Mouse (Mus musculus) liver (tissue): ENCODE measurements around the gene Ttc30a2.
"Not testable (repeated sequence)": the region's sequence is repeated elsewhere in the genome, so short reads cannot be mapped to it uniquely, and the experiment has no call there.

ENCODE experiments used
- DNase-seq: peaks from one replicate; pipeline ENCODE4 v3.0.0-alpha.2; 2020; ENCODE audit warnings: mixed read lengths

Gene Ttc30a2

GRCm38 (mm10) chr2:75980933-75981439, 3.0 kb upstream of the Ttc30a2 start:
- DNase-seq = not testable (repeated sequence)

- not testable (repeated sequence) for DNase-seq
These were observed 1.9 kb downstream of the Ttc30a2 start for GRCm38 (mm10) chr2:75976070-75976469.

GRCm38 (mm10) chr2:75974131-75974530, 3.8 kb downstream of the Ttc30a2 start:
- no peak for DNase-seq

- DNase-seq = peak; percentile 24
These were observed 13.0 kb downstream of the Ttc30a2 start for GRCm38 (mm10) chr2:75964972-75965371.

GRCm38 (mm10) chr2:75964512-75964911, 13.5 kb downstream of the Ttc30a2 start:
- peak; percentile 62 for DNase-seq

GRCm38 (mm10) chr2:75964051-75964450, 13.9 kb downstream of the Ttc30a2 start:
- DNase-seq = no peak

GRCm38 (mm10) chr2:75963211-75963840, 14.6 kb downstream of the Ttc30a2 start:
- DNase-seq = no peak

- DNase-seq = no peak
These were observed 17.3 kb downstream of the Ttc30a2 start for GRCm38 (mm10) chr2:75960366-75961330.

- DNase-seq = peak; percentile 6
These were observed 18.1 kb downstream of the Ttc30a2 start for GRCm38 (mm10) chr2:75959850-75960365.

- no peak for DNase-seq
These were observed 18.7 kb downstream of the Ttc30a2 start for GRCm38 (mm10) chr2:75959183-75959849.

- DNase-seq = no peak
These were observed 22.3 kb downstream of the Ttc30a2 start for GRCm38 (mm10) chr2:75955709-75956108.

- DNase-seq = no peak
These were observed 24.6 kb downstream of the Ttc30a2 start for GRCm38 (mm10) chr2:75953320-75953719.

- no peak for DNase-seq
These were observed 27.3 kb downstream of the Ttc30a2 start for GRCm38 (mm10) chr2:75950685-75951084.

GRCm38 (mm10) chr2:75938117-75939063, 39.6 kb downstream of the Ttc30a2 start, which contains the start of gene Ttc30b:
Gene Ttc30b, minus strand, starts transcription at chr2:75938585.
- peak; percentile 47 for DNase-seq

GRCm38 (mm10) chr2:75937520-75938116, 40.4 kb downstream of the Ttc30a2 start:
- not testable (repeated sequence) for DNase-seq

GRCm38 (mm10) chr2:75936685-75937084, 41.3 kb downstream of the Ttc30a2 start:
- not testable (repeated sequence) for DNase-seq

GRCm38 (mm10) chr2:75933541-75933940, 44.4 kb downstream of the Ttc30a2 start:
- DNase-seq = no peak

GRCm38 (mm10) chr2:75930941-75931340, 47.0 kb downstream of the Ttc30a2 start:
- no peak for DNase-seq

GRCm38 (mm10) chr2:75929786-75930444, 48.1 kb downstream of the Ttc30a2 start:
- DNase-seq = no peak

- DNase-seq = no peak
These were observed 48.8 kb downstream of the Ttc30a2 start for GRCm38 (mm10) chr2:75929141-75929540.

- no peak for DNase-seq
These were observed 50.0 kb downstream of the Ttc30a2 start for GRCm38 (mm10) chr2:75928011-75928410.
